Mouse (Mus musculus) megakaryocyte-erythroid progenitor cell, adult 5-6 weeks (primary cell): ENCODE measurements at regions not wholly inside any gene's neighbourhood (a gene's known extent, or its start where the extent isn't known, plus 50 kb on each side); places are given as distances from the start of the nearest gene placed in this dataset.

ENCODE experiments used
- ATAC-seq: replicated peaks from 2 replicates; pipeline ENCODE4 v1.8.0; 2016; ENCODE audit warnings: mild to moderate bottlenecking, inconsistent platforms; ENCODE audit not compliant: severe bottlenecking, poor library complexity, low FRiP score, low TSS enrichment

DNA sequence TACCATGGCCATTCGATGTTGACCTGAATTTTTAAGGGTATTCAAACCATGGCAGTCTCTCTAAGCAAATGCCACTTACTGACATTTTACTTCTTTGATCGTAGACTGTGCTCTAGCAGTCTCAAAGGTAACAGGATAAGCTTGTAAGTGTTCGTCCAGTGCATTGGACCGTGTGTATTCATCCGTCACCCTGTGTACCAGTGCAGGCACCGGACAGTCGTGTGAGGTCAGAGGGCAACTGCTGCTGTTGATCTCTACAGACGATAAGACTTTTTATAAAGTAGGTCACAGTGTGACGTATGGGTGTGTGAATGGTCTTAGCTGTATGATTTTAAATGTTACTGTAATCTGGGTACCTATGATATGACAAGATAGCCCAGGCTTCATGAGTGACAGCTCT is 74.5 kb upstream of the Peli2 start:
- no peak for ATAC-seq

DNA sequence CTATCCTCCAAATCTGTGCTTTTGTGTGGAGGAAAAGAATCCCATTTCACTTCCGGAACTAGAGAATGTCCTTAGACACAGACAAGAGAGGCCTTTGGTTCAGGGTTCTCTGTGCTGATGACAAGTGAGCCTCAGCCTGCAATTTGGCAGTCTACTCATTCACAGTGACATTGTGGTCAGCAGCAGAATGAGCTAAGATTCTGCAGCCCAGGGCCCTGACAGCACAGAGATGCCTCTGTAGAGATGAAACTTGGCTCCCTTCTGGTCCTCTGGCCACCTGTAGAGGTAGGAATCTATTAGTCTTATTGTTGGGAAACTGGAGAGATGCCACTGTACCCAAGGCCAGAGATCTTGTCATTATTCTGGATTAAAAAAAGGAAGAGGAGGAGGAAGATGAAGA is 73.8 kb upstream of the Peli2 start:
- ATAC-seq, result no peak

DNA sequence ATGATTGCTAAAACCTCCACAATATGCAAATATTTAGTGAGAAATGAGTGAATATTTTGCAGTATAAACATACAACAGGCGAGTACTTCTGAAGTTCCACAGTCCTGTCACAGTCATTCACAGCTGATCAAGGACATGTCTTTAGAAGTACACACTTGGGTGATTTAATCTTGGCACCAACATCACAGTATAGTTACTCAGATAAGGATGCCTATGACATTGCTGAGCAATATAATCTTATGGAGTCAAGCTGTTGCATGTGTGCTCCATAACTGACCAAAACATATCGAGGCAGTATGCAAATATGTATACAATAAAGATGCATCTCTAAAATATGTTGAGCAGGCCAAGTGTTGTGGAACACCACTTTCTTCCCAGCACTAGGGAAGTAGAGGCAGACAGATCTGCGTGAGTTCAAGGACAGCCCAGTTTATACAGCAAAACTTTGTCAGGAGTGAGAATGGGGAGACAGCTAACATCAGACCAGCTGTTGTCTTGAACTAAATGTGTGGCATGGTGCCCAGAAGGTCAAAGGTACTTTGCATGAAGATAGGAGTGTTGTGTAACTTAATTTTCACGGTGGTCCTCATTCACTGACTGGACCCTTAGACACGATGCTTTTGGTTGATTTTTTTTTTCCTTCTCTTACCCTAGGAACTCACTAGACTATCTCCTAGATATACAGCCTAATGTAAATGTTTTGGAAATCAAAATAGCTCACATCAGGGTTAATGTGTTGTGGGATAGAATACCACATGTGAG is 70.7 kb upstream of the Peli2 start:
- no peak for ATAC-seq

DNA sequence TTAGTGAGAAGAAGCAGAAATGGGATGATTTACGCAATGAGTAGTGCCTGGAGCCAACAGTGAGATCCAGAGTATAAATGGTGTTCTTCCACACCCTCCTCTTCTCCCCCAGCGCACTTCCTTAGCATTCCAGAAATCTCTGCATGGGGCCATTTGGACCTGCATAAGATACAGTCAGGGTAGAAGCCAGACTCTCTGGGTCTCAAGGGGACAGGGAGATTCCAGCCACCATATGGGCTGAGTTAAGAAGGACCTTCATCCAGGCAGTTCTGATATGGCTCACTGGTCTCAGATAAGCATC is 70.2 kb upstream of the Peli2 start:
- no peak for ATAC-seq

DNA sequence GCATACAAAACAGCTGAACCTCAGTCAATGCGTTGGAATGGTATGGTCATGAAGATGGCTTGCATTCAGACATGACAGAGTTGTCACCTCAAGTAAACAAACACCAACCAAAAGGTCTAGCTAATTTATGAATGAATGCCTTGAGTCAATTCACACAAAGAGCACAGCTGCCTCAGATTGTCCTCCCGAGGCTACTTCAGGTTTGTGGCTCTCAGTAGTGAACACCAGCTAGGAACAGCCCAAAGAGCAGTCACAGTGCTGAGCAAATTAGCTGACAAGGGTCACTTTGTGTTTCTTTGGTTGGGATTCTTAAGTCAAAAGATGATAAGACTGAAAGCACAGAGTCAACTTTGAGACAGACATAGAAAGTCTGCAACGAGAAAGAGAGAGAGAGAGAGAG is 68.7 kb upstream of the Peli2 start:
- ATAC-seq, result no peak

DNA sequence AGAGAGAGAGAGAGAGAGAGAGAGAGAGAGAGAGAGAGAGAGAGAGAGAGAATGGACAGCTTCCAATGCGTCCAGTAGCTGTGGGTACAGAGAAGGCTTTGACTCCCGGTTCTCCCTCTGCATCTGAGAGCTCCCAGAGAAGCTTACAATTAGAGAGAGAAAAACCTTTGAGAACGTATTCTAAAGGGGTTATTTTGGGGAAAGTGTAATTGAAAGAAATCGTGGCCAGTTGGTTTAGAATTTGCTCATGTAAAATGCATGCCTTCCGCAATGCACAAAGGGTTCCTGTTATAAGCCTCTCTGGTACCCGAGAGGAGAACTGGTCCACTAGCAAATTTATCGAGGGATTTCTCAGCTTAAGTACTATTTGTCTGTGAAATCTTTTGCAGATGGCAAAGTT is 68.2 kb upstream of the Peli2 start:
- no peak for ATAC-seq

DNA sequence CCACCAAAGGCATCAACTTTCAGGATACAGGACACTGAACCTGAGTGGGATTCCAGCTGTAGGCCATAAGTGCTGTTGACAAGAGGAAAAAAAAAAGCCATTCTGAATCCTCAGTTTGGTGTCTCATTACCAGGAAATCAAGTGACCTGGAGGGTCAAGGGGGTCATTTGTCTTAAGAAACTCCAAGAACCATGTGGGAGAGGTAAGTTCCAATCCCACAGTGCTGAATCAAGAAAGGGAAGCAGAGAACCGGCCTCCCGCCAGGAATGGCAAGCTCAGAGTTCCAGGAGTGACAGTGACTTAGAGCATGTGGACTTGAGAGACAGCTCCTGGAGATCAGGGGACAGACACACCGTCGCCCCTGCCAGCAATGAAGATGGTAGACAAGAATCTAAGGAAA is 67.5 kb upstream of the Peli2 start:
- no peak for ATAC-seq

DNA sequence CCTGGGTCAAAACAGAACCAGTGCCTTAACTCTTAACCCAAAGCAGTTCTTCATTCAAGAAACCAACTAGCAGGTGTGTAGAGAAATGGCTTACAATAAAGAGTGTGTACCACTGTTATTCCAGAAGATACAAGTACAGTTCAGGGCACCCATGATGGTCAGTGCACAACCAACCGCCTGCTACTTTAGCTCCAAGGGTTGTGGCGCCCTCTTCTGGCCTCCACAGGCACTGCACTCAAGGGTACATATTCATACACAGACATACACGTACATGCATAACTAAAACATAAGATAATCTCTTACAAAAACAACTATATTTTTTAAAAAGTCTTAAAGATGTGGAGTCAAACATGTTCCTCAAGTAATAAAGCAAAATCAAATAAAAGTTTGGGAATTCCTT is 65.9 kb upstream of the Peli2 start:
- ATAC-seq, result no peak

DNA sequence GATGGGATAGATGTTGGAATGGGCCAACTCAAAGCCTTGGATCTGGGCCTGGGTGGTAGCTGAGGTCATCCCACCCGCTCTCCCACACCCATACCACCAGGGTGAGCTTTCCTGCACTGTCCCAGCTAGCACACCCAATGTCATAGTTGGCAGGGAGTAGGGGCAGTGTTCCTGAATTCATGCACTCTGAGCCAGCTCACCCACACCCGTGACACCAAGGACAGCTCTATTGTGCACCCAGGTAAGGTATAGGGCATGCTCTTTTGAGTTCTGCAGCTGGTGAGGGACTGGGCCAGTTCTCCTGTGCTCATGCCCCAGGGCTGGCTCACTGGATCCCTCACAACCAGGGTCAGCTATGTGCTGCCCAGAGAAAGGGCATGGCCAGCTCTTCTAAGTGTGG is 64.8 kb upstream of the Peli2 start:
- ATAC-seq, result no peak

DNA sequence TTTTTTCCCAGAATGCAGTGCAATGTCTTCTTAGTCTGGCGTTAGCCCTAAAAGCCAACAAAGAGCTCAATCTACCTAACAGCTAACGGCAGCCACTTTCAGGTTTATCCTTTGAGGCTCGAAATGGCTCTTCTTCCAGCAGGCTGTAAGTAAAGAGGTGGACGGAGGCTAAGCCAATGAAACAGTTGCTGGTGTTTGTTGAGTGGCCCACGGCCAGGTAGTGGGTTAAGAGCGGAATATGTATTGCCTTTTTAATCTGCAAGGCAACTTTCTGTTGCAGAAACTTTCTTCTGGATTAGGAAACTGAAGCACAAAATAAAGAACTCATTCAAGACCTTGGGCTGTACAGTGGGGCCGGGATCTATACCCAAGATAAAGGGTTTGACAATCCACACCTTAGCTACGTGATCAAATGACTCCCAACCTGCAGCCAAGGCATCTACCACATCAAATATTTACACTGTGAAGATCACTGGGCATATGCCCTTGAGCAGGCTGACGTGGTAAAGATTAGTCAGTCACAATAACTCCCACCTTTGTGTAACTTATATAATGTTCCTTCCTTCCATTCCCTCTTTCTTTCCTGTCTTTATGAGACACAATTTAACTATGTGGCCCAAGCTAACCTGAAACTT is 62.3 kb upstream of the Peli2 start:
- no peak for ATAC-seq

DNA sequence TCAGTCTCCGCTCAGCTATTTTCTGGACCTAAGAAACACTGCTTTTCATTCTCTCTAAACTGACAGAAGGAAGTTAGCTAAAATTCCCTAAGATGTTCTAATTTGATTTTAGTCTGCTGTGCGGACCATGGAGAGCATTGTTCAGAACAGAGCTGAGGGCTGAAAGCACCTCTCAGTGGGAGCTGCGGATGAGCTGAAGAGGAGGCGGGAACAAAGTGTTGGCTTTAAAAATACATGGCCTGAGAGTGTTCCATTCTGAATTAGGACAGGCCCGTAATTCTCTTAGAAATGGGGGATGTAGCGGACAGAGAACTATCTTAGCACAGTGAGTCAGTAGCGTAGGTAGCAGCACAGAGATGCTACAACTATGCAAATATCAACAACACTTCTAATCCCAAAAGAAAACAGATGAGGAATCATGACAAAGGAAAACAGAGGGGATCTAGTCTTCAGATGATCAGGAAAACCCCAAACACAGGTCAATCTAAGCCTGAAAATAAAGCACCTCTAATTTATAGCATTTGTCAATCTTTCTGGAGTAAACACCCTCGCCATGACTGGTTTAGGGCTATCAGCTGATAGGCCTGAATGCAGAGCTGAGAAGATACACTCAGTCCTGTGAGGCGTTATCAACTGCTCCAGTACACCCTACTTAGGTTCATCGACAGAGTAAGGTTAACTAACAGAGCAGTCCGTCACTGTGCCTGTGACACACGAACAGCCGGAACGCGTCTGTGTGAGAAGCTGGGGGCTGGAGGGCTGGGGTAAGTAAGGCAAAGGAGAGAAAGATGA is 60.8 kb upstream of the Peli2 start:
- no peak for ATAC-seq

DNA sequence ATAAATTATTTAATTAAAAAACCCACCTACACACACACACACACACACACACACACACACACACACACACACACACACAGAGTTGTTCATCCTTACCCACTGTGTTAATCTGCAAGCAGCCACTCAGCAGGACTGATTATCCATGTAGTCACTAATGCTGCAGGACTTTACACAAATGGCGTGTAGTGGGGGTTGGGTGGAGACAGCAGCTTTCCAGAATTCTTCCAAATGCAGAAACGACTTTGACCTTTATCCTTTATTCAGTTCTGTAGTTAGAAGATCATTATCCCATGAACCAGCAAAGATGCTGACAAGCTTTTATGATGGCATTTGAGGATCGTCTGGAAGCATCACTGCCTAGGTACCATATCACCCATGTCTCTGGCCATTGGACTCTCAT is 52.0 kb upstream of the Peli2 start:
- ATAC-seq, result no peak
